Mouse (Mus musculus) large intestine, adult 2 months (tissue): ENCODE data around the gene Gpr146. TPM values are rescaled to one million over a fixed set of nuclear protein-coding genes. Genes with fewer than 3 reads are reported as not detected.

Source experiments
- DNase-seq: peaks from one replicate; pipeline ENCODE4 v3.0.0-alpha.2; 2012; ENCODE audit warnings: low read depth, low spot score
- WGBS: fragments of 180-500 bp; shearing (Covaris S2); methylation state at CpG from one replicate; pipeline ENCODE4 v1.1.7; 2018; 5-methylcytosine and 5-hydroxymethylcytosine counted together
- polyA plus RNA-seq: library from polyadenylated mRNA; depleted of rRNA; stranded (reverse); fragments of >200 nt; gene quantifications from 2 replicates; pipeline ENCODE4 v1.2.3, GENCODE M21; 2012

Gene Gpr146
- polyA plus RNA-seq, 1 experiment: 4.4 TPM

DNA sequence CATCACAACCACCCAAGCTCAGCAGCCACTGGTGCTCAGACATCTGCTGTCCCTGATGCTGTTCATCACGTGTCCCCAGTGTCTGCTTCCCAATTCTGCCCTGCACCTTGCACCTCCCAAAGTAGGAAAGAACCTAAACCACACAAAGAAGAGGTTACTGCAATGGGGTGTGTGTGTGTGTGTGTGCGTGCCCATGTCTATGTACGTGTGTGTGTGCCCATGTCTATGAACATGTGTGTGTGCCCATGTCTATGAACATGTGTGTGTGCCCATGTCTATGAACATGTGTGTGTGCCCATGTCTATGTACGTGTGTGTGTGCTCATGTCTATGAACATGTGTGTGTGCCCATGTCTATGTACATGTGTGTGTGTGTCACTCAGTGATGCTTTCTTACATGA is 18.0 kb downstream of the Gpr146 start:
- WGBS: 85% methylated on average over 4 of the region's 4 CpGs
- no peak for DNase-seq

DNA sequence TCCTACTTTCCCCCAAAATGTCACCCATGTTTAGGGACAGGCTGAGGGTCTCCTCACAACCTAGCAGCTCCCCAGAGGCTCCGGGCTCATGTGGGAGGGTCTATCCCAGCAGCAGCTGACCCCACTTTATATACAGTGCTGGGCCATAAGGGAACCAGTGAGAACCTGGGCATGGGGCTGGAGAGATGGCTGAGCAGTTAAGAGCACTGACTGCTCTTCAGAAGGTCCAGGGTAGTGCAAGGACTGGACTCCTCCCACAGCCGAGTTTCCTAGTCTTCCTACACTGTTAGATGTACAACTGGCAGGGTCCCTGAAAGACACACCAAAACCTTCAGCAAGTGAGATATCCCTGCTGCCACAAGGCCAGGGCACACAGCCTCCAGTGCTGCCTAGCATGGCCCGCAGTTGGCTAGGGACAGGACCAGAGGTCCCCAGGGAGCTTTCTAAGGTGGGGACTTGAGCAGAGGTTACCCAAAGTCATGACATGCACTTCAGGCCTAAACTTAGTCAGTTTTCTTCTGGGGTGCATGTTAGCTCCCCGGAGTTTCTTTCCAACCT is 19.9 kb downstream of the Gpr146 start:
- no peak for DNase-seq
- 85% methylated on average over 4 of the region's 4 CpGs for WGBS

DNA sequence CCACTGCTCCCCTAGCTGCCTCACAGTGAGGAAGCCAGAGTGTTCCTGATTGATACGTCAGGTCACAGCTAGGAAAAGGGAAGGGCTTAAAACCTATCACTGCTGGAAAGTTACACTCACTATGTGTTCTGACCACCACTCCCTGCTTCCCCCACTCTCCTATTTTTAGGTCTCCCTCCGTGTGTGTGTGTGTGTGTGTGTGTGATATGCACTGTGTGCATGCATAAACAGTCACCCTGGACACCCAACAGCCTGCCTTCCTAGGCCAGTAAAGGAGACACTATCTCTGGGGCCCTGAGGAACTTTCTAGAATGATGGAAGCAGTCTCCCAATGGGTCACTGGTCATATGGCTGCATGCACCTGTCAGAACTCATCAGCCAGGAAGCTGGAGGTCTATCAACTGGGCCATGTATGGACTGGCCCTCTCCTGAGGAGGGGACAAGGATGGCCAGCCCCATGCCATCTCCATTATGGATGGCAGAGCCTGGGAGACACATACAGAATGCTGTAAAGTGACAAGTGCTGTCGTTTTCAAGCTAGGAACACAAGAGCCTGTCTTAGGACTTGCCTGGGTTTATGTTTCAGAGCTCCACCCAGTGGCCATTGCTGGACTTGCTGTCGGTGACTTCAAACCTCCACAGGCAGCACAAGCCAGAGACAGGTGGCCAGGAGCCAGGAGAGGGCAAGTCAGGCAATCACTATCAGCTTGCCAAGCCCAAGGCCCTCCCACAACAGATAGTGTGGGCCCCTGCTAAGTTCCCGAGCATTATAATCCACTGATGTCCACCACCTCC is 20.7 kb downstream of the Gpr146 start:
- WGBS: 34% methylated on average over 5 of the region's 5 CpGs
- peak; percentile 89 for DNase-seq

DNA sequence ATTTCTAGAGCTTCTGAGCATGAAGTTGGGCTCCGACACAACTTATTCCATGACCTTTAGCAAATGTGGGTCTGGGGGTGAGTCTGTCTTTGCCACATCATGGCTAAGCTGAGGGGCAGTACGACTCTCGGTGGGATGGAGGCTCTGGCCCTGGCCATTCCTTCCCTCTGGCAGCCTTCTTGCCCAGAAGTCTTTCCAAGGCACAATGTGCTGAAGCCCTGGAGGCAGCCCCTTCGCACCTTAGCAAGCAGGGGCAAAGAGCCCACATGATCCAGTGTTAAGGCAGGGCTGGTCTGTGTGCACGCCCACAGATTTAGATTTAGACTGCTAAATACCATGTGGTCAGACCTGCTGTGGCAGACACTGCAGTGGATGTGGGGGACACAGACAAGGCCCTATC is 21.3 kb downstream of the Gpr146 start:
- 64% methylated on average over 5 of the region's 5 CpGs for WGBS
- no peak for DNase-seq

DNA sequence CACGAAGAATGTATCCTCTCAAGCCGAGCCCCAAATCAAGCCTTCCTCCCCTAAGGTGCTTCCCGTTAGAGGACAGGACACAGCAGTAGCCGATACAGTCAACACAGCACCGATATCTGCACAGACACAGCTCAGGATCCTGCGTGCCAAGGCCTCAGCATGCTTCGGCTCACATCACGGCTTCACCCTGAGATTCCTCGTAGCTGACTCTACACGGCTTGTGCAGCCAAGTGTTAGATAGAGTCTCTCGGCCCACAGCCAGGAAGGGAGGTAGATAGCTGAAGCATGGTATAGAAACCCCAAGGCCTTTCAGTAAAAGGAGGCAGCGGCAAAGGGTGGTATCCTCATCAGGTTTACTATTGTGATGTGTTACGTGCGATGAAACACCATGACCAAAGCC is 22.5 kb downstream of the Gpr146 start:
- WGBS: 88% methylated on average over 14 of the region's 14 CpGs
- no peak for DNase-seq

DNA sequence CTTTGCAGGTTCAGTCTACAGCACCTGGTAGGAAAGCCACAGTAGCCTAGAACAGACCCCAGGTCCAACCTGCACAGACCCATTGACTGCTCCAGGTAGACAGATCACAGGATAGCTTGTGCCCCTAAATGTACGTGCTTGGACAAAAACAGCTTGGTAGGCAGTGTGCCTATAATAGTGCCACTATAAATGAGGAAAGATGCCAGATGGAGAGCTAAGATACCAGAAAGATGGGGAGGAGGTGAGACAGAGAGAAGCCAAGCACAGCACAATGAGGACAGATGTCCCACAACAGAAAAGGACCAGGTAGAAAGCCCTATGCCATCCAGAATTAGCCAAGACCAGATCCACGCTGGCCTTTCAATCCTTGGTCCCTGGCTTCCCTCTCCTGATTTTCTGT is 24.6 kb downstream of the Gpr146 start:
- no peak for DNase-seq
- WGBS: 99% methylated on average over 2 of the region's 2 CpGs

DNA sequence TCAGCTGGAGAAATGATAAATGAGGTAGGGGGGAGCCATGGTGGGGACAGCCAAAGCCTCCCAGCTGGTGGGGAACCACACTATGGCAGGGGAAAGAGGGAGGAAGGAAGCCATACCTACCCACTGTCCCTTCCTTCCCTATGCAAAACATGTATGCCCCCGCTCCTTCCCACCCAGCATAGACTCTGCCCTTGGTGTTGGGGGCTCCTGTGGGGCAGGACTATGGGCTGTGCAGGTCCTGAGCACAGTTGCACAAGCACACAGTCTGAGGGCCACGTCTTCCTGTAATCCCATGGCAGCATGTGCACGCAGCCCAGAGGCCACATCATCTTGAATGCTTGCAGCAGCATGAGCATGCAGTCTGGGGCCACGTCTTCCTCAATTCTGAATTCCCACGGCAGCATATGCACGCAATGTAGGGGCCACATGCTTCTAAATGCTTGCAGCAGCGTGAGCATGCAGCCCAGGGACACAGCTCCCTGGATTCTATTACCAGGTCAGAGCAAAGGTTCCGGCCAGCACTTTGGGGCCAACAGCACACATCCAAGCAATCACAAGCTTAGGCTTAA is 26.3 kb downstream of the Gpr146 start:
- 87% methylated on average over 8 of the region's 8 CpGs for WGBS
- no peak for DNase-seq

DNA sequence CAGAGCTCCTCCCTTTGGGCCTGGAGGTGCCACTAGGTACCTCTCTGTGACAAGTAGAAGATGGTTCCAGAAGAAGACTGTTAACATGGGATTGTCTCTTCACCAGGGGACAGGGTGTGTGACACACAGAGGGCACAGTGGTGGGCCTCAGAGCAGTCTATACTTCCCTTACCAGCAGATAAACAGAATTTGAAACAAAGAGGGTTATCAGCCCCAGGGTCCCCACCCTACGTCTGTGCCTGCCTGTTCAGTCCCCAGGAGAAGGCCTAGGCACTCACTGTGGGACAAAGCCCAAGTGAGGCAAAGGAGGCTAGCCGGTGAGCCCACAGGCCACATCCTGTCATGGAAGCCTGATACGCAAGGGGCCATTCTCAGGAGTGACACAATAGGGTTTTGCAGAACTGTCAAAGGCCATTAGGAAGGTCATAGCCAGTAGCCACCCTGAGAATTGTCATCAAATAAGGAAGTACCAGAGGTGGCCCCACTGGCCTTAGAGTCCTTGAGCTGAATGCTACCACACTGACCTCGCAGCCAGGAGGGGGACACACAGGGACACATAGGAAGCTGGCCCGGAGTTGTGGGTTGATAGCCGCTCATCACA is 27.4 kb downstream of the Gpr146 start, which contains the start of gene C130050O18Rik:
Gene C130050O18Rik, plus strand, starts transcription at position 480 of the 601 bp plus-strand sequence.
- 86% methylated on average over 6 of the region's 6 CpGs for WGBS
- DNase-seq: no peak

DNA sequence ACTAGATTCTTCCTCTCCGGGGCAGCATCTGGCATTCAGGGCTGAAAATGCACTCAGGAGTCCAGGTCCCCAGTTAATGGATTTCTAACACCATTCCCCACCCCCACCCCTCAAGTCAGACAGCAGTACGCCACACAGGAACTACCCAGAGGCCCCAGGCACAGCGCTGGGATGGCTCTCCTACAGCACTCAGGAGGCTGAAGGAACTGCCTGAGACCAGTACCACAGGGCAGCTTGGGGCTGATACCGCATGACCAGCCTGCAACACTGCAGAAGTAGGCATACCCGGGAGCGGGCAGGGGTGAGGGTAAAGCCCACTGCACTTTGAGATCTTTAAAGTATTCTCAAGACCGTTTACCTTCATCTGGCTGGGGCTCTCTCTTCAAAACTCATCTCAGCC is 28.0 kb downstream of the Gpr146 start:
- WGBS: 76% methylated on average over 7 of the region's 7 CpGs
- DNase-seq: no peak

DNA sequence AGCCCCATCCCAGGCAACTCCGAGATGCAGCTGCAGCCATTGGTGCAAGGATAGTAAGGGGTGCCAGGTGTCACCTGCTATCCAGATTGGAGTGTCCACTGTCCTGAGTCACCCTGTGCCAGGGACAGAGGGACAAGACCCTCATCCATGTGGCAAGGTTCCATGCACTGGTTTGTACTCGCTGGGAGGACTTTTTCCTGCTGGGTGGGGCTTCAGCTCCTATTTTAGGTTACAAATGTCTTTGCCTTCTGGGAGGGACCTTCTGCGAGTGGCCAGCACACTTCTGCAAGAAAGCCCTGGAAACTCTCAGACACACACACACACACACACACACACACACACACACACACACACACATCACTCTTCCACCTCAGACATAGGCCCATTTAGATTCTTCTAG is 28.5 kb downstream of the Gpr146 start:
- 68% methylated on average over 3 of the region's 3 CpGs for WGBS

DNA sequence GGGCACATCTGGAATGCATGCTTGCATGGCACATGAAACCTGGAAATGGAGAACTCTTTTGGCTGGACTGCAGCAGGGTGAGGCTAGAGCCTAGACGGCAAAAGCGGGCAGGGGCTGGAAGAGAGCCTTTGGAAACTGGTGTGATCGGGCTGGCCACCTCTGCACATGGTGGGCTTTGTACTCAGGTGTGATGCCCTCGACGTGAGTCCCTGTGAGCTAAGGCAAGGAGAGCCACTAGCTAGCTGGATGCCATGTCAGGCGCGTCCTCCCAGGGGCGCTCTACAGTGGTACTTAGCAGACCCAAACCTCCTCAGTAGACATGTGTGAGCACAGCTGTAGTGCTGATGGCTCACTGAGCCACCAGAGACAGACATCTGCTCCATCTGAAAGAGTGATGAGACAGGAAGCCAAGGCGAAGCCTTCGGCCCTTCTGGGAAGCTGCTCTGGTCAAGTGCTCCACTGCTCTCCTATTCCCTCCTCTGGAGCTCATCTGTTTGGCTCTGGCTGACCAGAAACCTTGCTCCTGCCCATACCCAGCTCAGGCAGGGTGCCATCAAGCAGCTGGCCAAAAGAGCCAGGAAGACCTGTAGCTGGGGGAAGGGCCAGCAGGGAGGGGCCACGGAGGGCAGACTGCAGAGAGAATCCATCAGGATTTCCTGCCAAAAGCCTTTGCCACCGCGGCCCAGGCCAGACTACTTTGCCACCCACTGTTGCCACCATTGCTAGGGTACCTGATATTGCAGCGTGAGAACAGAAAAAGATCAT is 29.8 kb downstream of the Gpr146 start:
- WGBS: 85% methylated on average over 14 of the region's 14 CpGs
- no peak for DNase-seq

More for the DNA sequence above, 28.5 kb downstream of the Gpr146 start:
- no peak for DNase-seq

DNA sequence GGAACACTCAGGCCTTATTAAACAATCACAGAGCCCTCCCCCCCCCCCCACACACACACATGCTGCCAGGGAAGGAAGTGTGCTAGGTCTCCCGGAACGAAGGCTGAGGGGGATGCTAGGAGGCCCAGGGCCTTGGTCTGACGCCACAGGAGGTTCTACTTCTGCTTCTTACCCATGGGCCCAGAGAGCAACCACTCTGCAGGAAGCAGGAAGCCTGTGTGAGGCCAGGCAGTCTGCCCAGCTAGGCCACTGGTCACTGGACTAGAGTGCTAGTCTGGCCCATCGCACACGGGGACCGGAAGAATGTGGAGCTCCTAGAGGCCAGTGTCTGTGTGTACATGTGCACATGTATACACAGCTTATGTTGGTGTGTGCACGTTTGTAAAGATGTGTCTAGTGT is 31.0 kb downstream of the Gpr146 start:
- WGBS: 76% methylated on average over 7 of the region's 7 CpGs
- no peak for DNase-seq

DNA sequence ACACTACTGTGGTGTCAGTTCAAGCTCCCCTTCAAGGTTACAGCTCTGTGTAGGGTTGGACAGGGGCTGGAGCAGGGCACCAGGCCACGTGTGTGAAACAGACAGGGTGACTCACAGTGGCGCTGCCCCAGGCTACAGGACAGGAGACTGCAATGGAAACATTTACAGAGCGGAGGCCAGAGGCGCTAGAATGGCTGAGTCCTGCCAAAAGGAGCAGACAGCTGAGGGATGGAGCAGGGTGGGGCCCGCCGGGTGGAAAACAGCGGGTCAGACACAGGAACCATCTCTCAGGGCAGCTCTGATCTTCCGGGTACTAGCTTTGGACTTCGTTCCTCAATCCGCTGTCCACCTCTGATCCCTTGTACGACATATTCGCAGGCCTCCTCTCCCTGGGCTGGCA is 31.9 kb downstream of the Gpr146 start:
- peak; percentile 22 for DNase-seq

DNA sequence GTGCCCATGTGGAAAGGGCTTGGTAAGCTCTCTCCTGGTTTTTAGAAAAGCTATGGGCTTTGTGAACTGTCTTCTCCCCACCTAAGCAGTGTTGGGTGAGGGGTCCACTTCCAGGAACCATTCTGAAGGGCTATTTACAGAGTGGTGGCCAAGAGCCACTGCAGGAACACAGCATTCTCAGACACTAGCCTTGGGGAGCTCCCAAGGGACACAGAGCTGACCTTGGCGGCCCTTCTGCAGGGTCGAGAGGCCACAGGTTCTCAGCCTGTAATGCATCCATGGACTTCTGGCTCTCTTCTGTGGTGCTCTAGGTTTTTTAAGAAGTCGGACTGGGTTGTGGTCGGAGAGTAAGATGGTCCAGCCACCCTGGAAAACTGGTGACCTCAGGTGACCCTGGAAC is 32.6 kb downstream of the Gpr146 start:
- DNase-seq: no peak
- WGBS: 90% methylated on average over 4 of the region's 4 CpGs

More for the DNA sequence above, 31.9 kb downstream of the Gpr146 start:
- 9% methylated on average over 12 of the region's 12 CpGs for WGBS

DNA sequence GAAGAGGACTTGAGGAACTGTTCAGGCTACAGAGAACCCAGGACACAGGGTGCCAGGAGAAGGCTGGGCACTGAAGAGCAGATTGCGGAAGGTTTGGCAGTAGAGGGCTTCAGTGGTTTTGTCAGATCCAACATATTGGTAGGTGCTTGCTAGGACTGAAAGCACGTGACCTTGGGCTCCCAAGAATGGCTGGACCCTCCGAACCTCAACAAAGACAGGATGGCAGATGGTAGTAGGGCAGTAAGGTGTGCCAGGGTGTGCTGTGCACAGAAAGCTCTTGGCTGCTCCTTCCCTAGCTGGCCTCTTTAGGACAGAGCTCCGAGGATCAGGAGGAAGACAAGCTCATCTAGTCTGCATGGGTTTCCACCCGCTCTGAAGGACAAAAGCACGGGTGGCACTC is 33.6 kb downstream of the Gpr146 start:
- no peak for DNase-seq
- 93% methylated on average over 6 of the region's 6 CpGs for WGBS

DNA sequence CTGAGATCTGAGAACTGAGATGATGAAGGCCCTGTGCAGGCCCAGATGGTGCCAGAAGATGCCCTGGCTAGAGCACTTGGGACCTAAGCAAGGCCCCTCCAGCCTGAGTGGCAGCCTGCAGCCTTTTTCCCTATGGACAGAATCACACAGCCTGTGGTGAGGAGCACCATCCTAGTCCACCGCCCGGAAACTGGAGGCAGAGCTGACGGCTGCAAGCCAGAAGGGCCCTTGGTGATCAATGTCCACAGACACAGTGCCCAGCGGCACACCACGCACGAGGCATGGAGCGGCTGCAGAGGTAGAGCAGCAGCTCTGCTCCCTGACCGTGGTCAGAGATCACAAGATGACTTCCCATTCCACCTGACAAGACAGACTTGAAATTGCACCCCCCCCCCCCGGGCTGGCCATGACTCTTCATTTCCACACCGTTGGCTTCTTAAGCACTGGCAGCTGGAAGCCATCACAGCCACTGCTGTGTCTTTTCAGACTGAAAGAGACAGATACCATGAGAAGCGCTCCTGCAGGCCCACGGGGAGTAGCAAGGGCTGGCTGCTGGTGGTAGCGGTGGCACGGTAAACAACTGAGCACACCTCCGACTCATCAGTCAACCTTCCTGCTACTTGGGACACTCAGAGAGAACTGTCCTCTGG is 34.3 kb downstream of the Gpr146 start:
- no peak for DNase-seq
- 82% methylated on average over 15 of the region's 15 CpGs for WGBS

DNA sequence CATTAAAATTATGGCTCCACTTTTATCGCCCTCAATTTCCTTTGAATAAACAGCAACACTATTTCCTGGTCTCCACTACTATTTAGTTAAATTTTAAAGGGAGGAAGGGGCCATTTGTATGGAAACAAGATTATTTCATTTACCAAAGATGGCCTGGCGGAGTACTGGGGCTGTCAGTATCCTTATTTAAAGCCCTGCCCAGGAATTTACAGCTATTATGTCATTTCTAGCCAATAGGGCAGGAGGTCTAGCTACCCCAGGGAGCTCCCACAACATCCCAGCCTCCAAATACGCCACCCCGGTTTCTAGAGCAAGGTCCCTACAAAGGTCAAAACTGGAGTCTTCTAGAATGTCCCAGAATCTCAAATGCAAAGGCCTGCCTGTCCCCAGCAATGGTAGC is 36.0 kb downstream of the Gpr146 start:
- no peak for DNase-seq
- 33% methylated on average over 4 of the region's 4 CpGs for WGBS

DNA sequence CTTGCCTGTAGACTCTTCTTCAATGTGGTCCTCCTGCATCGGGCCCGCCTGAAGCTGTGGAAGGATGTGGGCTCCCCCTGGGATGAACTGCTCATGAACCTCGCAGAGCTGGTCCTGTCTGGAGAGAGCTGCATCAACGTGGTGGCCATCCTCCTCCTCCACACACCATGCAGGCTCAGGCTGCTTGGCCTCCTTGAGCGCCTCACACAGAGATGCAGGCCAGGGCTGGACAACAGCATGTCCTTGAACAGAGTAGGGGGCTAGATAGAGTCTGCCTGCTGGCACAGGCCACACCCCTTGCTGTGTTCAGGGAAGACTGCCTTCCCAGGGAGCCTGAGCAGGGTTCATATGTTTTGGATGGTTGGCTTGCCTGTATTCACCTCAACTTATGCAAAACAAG is 37.5 kb downstream of the Gpr146 start:
- WGBS: 91% methylated on average over 5 of the region's 5 CpGs
- no peak for DNase-seq

DNA sequence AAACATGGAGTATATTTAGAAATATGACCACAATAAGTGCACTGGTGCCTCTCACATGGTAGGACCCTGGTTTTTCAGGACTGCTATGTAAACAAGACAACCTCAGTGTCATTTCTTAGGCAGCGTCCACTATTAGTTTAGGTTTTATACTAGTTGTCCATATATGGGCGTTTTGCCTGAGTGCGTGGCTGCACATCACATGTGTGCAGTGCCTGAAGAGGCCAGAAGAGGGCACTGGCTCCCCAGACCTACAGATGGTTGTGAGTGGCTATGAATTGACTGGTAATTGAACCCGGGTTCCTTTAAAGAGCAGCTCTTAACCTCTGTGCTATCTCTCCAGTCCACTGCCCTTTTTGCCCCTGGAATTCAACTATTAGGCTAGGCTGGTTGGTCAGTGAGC is 39.4 kb downstream of the Gpr146 start:
- DNase-seq: no peak
- WGBS: 93% methylated on average over 4 of the region's 4 CpGs

DNA sequence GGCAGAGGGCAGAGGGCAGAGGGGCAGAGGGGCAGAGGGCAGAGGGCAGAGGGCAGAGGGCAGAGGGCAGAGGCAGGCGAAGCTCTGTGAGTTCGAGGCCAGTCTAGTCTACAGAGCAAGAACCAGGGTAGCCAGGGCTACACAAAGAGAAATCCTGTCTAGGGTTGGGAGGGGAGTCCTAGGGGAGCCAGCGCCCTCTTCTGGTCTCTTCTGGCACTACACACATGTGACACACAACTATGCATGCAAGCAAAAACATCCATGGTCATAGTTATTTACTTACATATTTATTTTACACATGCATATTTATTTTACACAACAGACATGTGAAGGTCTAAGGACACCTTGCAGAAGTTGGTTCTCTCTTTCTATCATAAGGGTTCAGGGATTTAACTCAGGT is 40.0 kb downstream of the Gpr146 start:
- DNase-seq: no peak
- WGBS: 87% methylated on average over 3 of the region's 3 CpGs
